Mouse (Mus musculus) heart, adult 2 months (tissue): ENCODE measurements around the gene Crip2.

ENCODE experiments used
- EP300 ChIP-seq: fragments of 200-500 bp; IDR thresholded peaks from 2 replicates; pipeline ENCODE4 v1.6.1; 2011; ENCODE audit warnings: low read depth, low read length, control low read depth; ENCODE audit not compliant: insufficient read depth
- POLR2A ChIP-seq: fragments of 200-500 bp; IDR thresholded peaks from 2 replicates; pipeline ENCODE4 v1.6.1; 2011; ENCODE audit warnings: mild to moderate bottlenecking, low read depth, low read length, control low read depth; ENCODE audit not compliant: insufficient read depth

DNA sequence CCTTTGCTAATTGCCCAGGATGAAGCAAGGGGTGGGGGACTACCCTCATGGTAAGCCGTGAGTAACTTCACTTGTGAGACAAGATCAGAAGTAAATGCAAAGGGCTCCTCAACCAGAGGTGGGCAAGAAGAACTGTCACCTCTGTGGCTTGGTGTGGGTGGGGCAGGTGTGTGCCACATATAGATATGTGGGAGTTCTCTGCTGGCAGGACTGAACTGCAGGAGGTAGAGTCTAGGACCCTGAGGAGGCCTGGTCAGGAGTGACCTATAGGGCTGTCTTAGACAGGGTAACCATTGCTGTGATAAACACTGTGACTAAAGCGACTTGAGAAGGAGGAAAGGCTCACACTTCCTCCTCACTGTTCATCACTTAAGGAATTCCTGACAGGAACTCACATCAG is 53.4 kb downstream of the Crip2 start:
- TF ChIP-seq EP300, result no peak
- TF ChIP-seq POLR2A, result no peak
